Mouse (Mus musculus) cerebellum, adult 2 months (tissue): Measurements from ENCODE around the gene Ssbp3. TPM values are rescaled to one million over a fixed set of nuclear protein-coding genes. Genes with fewer than 3 reads are reported as not detected.
A peak's percentile ranks its signal among the peaks of the same experiment; 100 is the strongest.

Source experiments
- DNase-seq, 2 experiments: peaks; one replicate each; pipeline ENCODE4 v3.0.0; 2021
- H3K27ac ChIP-seq: fragments of 200-500 bp; 2 replicates; pipeline ENCODE4 v1.5.1; 2012; ENCODE audit warnings: low read length, control low read depth, inconsistent platforms; ENCODE audit not compliant: insufficient read depth
- H3K27me3 ChIP-seq: fragments of 200-500 bp; 2 replicates; pipeline ENCODE4 v1.6.1; 2012; ENCODE audit warnings: inconsistent platforms, mild to moderate bottlenecking, low read length, moderate library complexity; ENCODE audit not compliant: control insufficient read depth, insufficient read depth
- H3K4me1 ChIP-seq: fragments of 200-500 bp; 2 replicates; pipeline ENCODE4 v1.6.1; 2011; ENCODE audit warnings: low read length; ENCODE audit not compliant: control insufficient read depth, insufficient read depth
- H3K4me3 ChIP-seq: fragments of 200-500 bp; replicated peaks from 2 replicates; pipeline ENCODE3; 2011; ENCODE audit warnings: mild to moderate bottlenecking, low read depth, low read length, control low read depth; ENCODE audit not compliant: insufficient read depth
- CTCF ChIP-seq: fragments of 200-500 bp; IDR thresholded peaks from 2 replicates; pipeline ENCODE4 v1.5.1; 2011; ENCODE audit warnings: low read depth, mild to moderate bottlenecking, control low read depth, low read length, moderate library complexity, borderline replicate concordance; ENCODE audit not compliant: insufficient read depth
- POLR2A ChIP-seq: fragments of 200-500 bp; IDR thresholded peaks from 2 replicates; pipeline ENCODE4 v1.6.1; 2011; ENCODE audit warnings: low read length, control low read depth, borderline replicate concordance; ENCODE audit not compliant: insufficient read depth
- WGBS: fragments of 180-500 bp; shearing (Covaris S2); methylation state at CpG from one replicate; pipeline ENCODE4 v1.1.7; 2018; 5-methylcytosine and 5-hydroxymethylcytosine counted together
- polyA plus RNA-seq: library from polyadenylated mRNA; depleted of rRNA; stranded (reverse); fragments of >200 nt; gene quantifications from 2 replicates; pipeline ENCODE4 v1.2.3, GENCODE M21; 2012

The Ssbp3 gene
- polyA plus RNA-seq, 1 experiment = 126 TPM

GRCm38 (mm10) chr4:106947741-106948140 is 37.2 kb downstream of the Ssbp3 start:
- DNase-seq = no peak
- no peak overlapping the region for H3K4me3 ChIP-seq
- 91% methylated on average over 3 of the region's 3 CpGs for WGBS
- no peak overlapping the region for H3K27ac ChIP-seq
- H3K4me1 ChIP-seq = peaks cover 57% of the 10 kb centered on the region
- TF ChIP-seq CTCF (no peak), POLR2A (no peak)
- no peaks in the 10 kb centered on the region for H3K27me3 ChIP-seq

GRCm38 (mm10) chr4:106948546-106948945 is 38.0 kb downstream of the Ssbp3 start:
- Histone ChIP-seq H3K27me3 (no peaks in the 10 kb centered on the region), H3K4me3 (no peak overlapping the region), H3K27ac (no peak overlapping the region), H3K4me1 (peaks cover 58% of the 10 kb centered on the region)
- DNase-seq = no peak
- no peak for TF ChIP-seq POLR2A
- TF ChIP-seq CTCF = no peak
- 58% methylated on average over 7 of the region's 7 CpGs for WGBS

- H3K27ac ChIP-seq = no peak overlapping the region
- no peaks in the 10 kb centered on the region for H3K27me3 ChIP-seq
- WGBS = 54% methylated on average over 6 of the region's 6 CpGs
- TF ChIP-seq POLR2A = no peak
- no peak for TF ChIP-seq CTCF
- no peak for DNase-seq
- no peak overlapping the region for H3K4me3 ChIP-seq
- H3K4me1 ChIP-seq = peaks cover 60% of the 10 kb centered on the region
Measured at GRCm38 (mm10) chr4:106949200-106949599, 38.7 kb downstream of the Ssbp3 start.

GRCm38 (mm10) chr4:106950801-106951200 is 40.3 kb downstream of the Ssbp3 start:
- H3K4me1 ChIP-seq = peaks cover 62% of the 10 kb centered on the region

GRCm38 (mm10) chr4:106951455-106951854 is 41.0 kb downstream of the Ssbp3 start:
- WGBS = 74% methylated on average over 4 of the region's 4 CpGs
- no peak overlapping the region for H3K27ac ChIP-seq
- no peaks in the 10 kb centered on the region for H3K27me3 ChIP-seq
- TF ChIP-seq CTCF (no peak), POLR2A (no peak)
- DNase-seq = no peak
- H3K4me1 ChIP-seq = peaks cover 63% of the 10 kb centered on the region
- H3K4me3 ChIP-seq = no peak overlapping the region

More at GRCm38 (mm10) chr4:106950801-106951200, 40.3 kb downstream of the Ssbp3 start:
- no peak for TF ChIP-seq CTCF
- TF ChIP-seq POLR2A = no peak
- no peak for DNase-seq
- no peak overlapping the region for H3K4me3 ChIP-seq
- H3K27ac ChIP-seq = no peak overlapping the region
- no peaks in the 10 kb centered on the region for H3K27me3 ChIP-seq
- WGBS = 89% methylated on average over 4 of the region's 4 CpGs

- no peak for DNase-seq
- Histone ChIP-seq H3K27me3 (no peaks in the 10 kb centered on the region), H3K4me1 (peaks cover 63% of the 10 kb centered on the region), H3K4me3 (no peak overlapping the region), H3K27ac (peak overlapping the region; percentile 64)
- no peak for TF ChIP-seq CTCF
- no peak for TF ChIP-seq POLR2A
Measured at GRCm38 (mm10) chr4:106953221-106953620, 42.7 kb downstream of the Ssbp3 start.

GRCm38 (mm10) chr4:106953760-106954159 is 43.3 kb downstream of the Ssbp3 start:
- peak; percentile 86 to 90 for DNase-seq
- TF ChIP-seq POLR2A (no peak), CTCF (peak; percentile 6; the same call in 1 of the 2 replicates)
- peak overlapping the region; percentile 64 for H3K27ac ChIP-seq
- WGBS = 9% methylated on average over 5 of the region's 5 CpGs
- no peaks in the 10 kb centered on the region for H3K27me3 ChIP-seq
- H3K4me1 ChIP-seq = peaks cover 59% of the 10 kb centered on the region
- H3K4me3 ChIP-seq = no peak overlapping the region

- no peak for TF ChIP-seq CTCF
- TF ChIP-seq POLR2A = no peak
- H3K4me1 ChIP-seq = peaks cover 62% of the 10 kb centered on the region
- no peak overlapping the region for H3K4me3 ChIP-seq
- 14% methylated on average over 19 of the region's 19 CpGs for WGBS
- H3K27ac ChIP-seq = peak overlapping the region; percentile 55
- H3K27me3 ChIP-seq = no peaks in the 10 kb centered on the region
- peak; percentile 71 to 75 for DNase-seq
Measured at GRCm38 (mm10) chr4:106955729-106956712, 45.5 kb downstream of the Ssbp3 start.
